Mouse (Mus musculus) hindbrain, embryonic 13.5 days (tissue): ENCODE measurements around the gene Son. TPM values are rescaled to one million over a fixed set of nuclear protein-coding genes. Genes with fewer than 3 reads are reported as not detected.

ENCODE experiments used
- ATAC-seq: fragments of 200-750 bp; cut with Nextera tagmentation; 2 replicates; pipeline ENCODE4 v1.8.0; 2017; ENCODE audit warnings: moderate TSS enrichment; ENCODE audit not compliant: low FRiP score
- H3K27ac ChIP-seq: fragments of 300-500 bp; sonication (generic); 2 replicates; pipeline ENCODE4 v1.5.1; 2015; ENCODE audit warnings: inconsistent platforms, mild to moderate bottlenecking, moderate library complexity
- H3K27me3 ChIP-seq: fragments of 300-500 bp; sonication (generic); 2 replicates; pipeline ENCODE4 v1.6.1; 2015; ENCODE audit warnings: mild to moderate bottlenecking, inconsistent platforms
- H3K36me3 ChIP-seq: fragments of 300-500 bp; sonication (generic); 2 replicates; pipeline ENCODE4 v1.6.1; 2015; ENCODE audit warnings: mild to moderate bottlenecking, inconsistent platforms
- H3K4me1 ChIP-seq: fragments of 300-500 bp; sonication (generic); replicated peaks from 2 replicates; pipeline ENCODE4 v1.6.1; 2015; ENCODE audit warnings: inconsistent platforms
- H3K4me2 ChIP-seq: fragments of 300-500 bp; sonication (generic); 2 replicates; pipeline ENCODE4 v1.6.1; 2015; ENCODE audit warnings: inconsistent platforms, mild to moderate bottlenecking, moderate library complexity
- H3K4me3 ChIP-seq: fragments of 300-500 bp; sonication (generic); 2 replicates; pipeline ENCODE4 v1.5.1; 2015; ENCODE audit warnings: mild to moderate bottlenecking, inconsistent platforms
- H3K9ac ChIP-seq: fragments of 300-500 bp; sonication (generic); 2 replicates; pipeline ENCODE4 v1.6.1; 2015; ENCODE audit warnings: mild to moderate bottlenecking, inconsistent platforms
- H3K9me3 ChIP-seq: fragments of 300-500 bp; sonication (generic); 2 replicates; pipeline ENCODE4 v1.6.1; 2016; ENCODE audit warnings: inconsistent platforms
- WGBS: fragments of 180-500 bp; shearing (Covaris S2); methylation state at CpG from one replicate; pipeline ENCODE4 v1.1.7; 2015; 5-methylcytosine and 5-hydroxymethylcytosine counted together
- polyA plus RNA-seq: library from polyadenylated mRNA; unstranded; fragments of >200 nt; fragmentation: Nextera tagmentation; extraction: Ambion mirVana; gene quantifications from 2 replicates; pipeline ENCODE4 v1.2.1, GENCODE M21; 2015

Son gene
- polyA plus RNA-seq, 1 experiment from 2014 or later = 138 TPM

- Histone ChIP-seq H3K27me3 (no peaks in the 10 kb centered on the region), H3K4me1 (peaks cover 5% of the 10 kb centered on the region), H3K36me3 (peaks cover 52% of the 10 kb centered on the region), H3K4me3 (no peak overlapping the region), H3K9me3 (no peaks in the 10 kb centered on the region), H3K27ac (no peak overlapping the region), H3K4me2 (no peak overlapping the region), H3K9ac (no peak overlapping the region)
- ATAC-seq = no peak
- WGBS = 93% methylated on average over 5 of the region's 5 CpGs
These were observed 27.1 kb upstream of the Son start for GRCm38 (mm10) chr16:91620185-91620584.

GRCm38 (mm10) chr16:91620991-91621390 is 26.3 kb upstream of the Son start:
- H3K27ac ChIP-seq = no peak overlapping the region
- H3K36me3 ChIP-seq = peaks cover 60% of the 10 kb centered on the region
- no peaks in the 10 kb centered on the region for H3K27me3 ChIP-seq
- no peaks in the 10 kb centered on the region for H3K9me3 ChIP-seq
- no peak overlapping the region for H3K4me2 ChIP-seq
- H3K4me3 ChIP-seq = no peak overlapping the region
- WGBS = 93% methylated on average over 11 of the region's 11 CpGs
- no peak overlapping the region for H3K9ac ChIP-seq
- peaks cover 5% of the 10 kb centered on the region for H3K4me1 ChIP-seq
- no peak for ATAC-seq

DNA sequence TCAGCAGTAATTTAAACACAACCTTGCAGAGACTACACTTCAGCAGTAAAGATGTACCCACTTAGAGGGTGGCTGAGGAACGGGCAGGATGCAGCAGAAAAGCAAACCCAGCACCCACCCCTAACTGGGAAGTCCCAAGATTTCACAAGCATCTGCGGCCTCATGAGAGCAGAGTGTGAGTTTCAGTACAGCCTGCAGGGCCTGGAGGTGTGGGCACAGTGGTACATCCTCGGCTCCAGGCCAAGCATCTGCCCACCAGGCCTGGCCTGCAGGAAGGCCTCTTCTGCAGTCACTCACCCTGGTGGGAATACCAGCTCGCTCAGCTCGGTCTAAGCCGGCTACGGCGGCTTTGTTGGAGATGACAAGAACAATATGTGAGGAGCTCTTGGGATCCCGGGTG is 24.2 kb upstream of the Son start:
- WGBS = 93% methylated on average over 9 of the region's 9 CpGs
- H3K27ac ChIP-seq = no peak overlapping the region
- no peaks in the 10 kb centered on the region for H3K9me3 ChIP-seq
- H3K4me2 ChIP-seq = no peak overlapping the region
- no peak overlapping the region for H3K4me3 ChIP-seq
- H3K36me3 ChIP-seq = peaks cover 78% of the 10 kb centered on the region
- H3K9ac ChIP-seq = no peak overlapping the region
- peaks cover 3% of the 10 kb centered on the region for H3K4me1 ChIP-seq
- ATAC-seq = no peak
- H3K27me3 ChIP-seq = no peaks in the 10 kb centered on the region

GRCm38 (mm10) chr16:91627831-91628230 is 19.5 kb upstream of the Son start:
- WGBS = 92% methylated on average over 7 of the region's 7 CpGs

GRCm38 (mm10) chr16:91628673-91629072 is 18.6 kb upstream of the Son start:
- ATAC-seq = no peak
- Histone ChIP-seq H3K4me3 (no peak overlapping the region), H3K36me3 (peaks cover 87% of the 10 kb centered on the region), H3K4me1 (no peaks in the 10 kb centered on the region), H3K9me3 (no peaks in the 10 kb centered on the region), H3K27me3 (no peaks in the 10 kb centered on the region), H3K27ac (no peak overlapping the region), H3K9ac (no peak overlapping the region), H3K4me2 (no peak overlapping the region)
- WGBS = 95% methylated on average over 3 of the region's 3 CpGs

More at GRCm38 (mm10) chr16:91627831-91628230, 19.5 kb upstream of the Son start:
- peaks cover 90% of the 10 kb centered on the region for H3K36me3 ChIP-seq
- no peak overlapping the region for H3K27ac ChIP-seq
- no peaks in the 10 kb centered on the region for H3K9me3 ChIP-seq
- H3K4me2 ChIP-seq = no peak overlapping the region
- H3K9ac ChIP-seq = no peak overlapping the region
- H3K27me3 ChIP-seq = no peaks in the 10 kb centered on the region
- H3K4me1 ChIP-seq = no peaks in the 10 kb centered on the region
- no peak for ATAC-seq
- no peak overlapping the region for H3K4me3 ChIP-seq

GRCm38 (mm10) chr16:91629749-91630148 is 17.6 kb upstream of the Son start:
- Histone ChIP-seq H3K9ac (no peak overlapping the region), H3K4me3 (no peak overlapping the region), H3K36me3 (peaks cover 87% of the 10 kb centered on the region), H3K27ac (no peak overlapping the region), H3K27me3 (no peaks in the 10 kb centered on the region), H3K9me3 (no peaks in the 10 kb centered on the region), H3K4me2 (no peak overlapping the region), H3K4me1 (no peaks in the 10 kb centered on the region)
- WGBS = 96% methylated on average over 4 of the region's 4 CpGs
- no peak for ATAC-seq

GRCm38 (mm10) chr16:91630584-91630983 is 16.7 kb upstream of the Son start:
- 67% methylated on average over 1 of the region's 1 CpGs for WGBS
- ATAC-seq = no peak
- Histone ChIP-seq H3K9ac (0 out of 2 replicates have a peak overlapping the region, but pooled peaks have one; percentile 3), H3K4me2 (no peak overlapping the region), H3K4me1 (no peaks in the 10 kb centered on the region), H3K4me3 (no peak overlapping the region), H3K27me3 (no peaks in the 10 kb centered on the region), H3K9me3 (no peaks in the 10 kb centered on the region), H3K27ac (no peak overlapping the region), H3K36me3 (peaks cover 86% of the 10 kb centered on the region)

- no peak overlapping the region for H3K4me2 ChIP-seq
- H3K9ac ChIP-seq = no peak overlapping the region
- no peak overlapping the region for H3K4me3 ChIP-seq
- H3K27me3 ChIP-seq = no peaks in the 10 kb centered on the region
- no peaks in the 10 kb centered on the region for H3K4me1 ChIP-seq
- ATAC-seq = no peak
- no peak overlapping the region for H3K27ac ChIP-seq
- no peaks in the 10 kb centered on the region for H3K9me3 ChIP-seq
- peaks cover 89% of the 10 kb centered on the region for H3K36me3 ChIP-seq
- WGBS = 84% methylated on average over 5 of the region's 5 CpGs
These were observed 14.9 kb upstream of the Son start for GRCm38 (mm10) chr16:91632439-91632838.

- Histone ChIP-seq H3K9ac (no peak overlapping the region), H3K36me3 (peaks cover 89% of the 10 kb centered on the region), H3K4me1 (no peaks in the 10 kb centered on the region), H3K27ac (no peak overlapping the region), H3K4me2 (no peak overlapping the region), H3K27me3 (no peaks in the 10 kb centered on the region), H3K4me3 (no peak overlapping the region), H3K9me3 (no peaks in the 10 kb centered on the region)
- no peak for ATAC-seq
- 97% methylated on average over 7 of the region's 7 CpGs for WGBS
These were observed 14.4 kb upstream of the Son start for GRCm38 (mm10) chr16:91632940-91633339.

- no peaks in the 10 kb centered on the region for H3K4me1 ChIP-seq
- H3K27ac ChIP-seq = no peak overlapping the region
- H3K9ac ChIP-seq = no peak overlapping the region
- H3K4me2 ChIP-seq = no peak overlapping the region
- ATAC-seq = no peak
- H3K36me3 ChIP-seq = peaks cover 89% of the 10 kb centered on the region
- 94% methylated on average over 12 of the region's 12 CpGs for WGBS
- H3K4me3 ChIP-seq = no peak overlapping the region
- H3K27me3 ChIP-seq = no peaks in the 10 kb centered on the region
- H3K9me3 ChIP-seq = no peaks in the 10 kb centered on the region
These were observed 13.7 kb upstream of the Son start for GRCm38 (mm10) chr16:91633641-91634040.

DNA sequence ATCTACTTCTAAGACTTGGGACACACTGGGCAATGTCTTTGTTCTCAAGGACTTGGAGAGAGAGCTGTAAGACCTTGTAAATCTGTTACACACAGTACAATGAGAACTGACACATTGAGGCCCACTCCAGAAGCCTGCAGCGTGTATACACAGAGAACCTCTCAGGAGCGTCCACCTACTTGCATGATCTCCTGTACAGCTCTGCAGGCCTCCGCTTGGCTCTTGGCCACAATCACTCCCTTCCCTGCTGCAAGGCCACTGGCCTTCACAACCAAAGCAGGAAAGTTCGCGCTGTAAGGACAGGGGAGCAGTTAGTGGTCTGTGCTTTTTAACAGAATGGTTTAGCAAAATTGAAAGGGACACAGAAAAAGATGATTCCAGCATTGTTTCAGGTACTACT is 8.1 kb upstream of the Son start:
- Histone ChIP-seq H3K27ac (no peak overlapping the region), H3K9me3 (no peaks in the 10 kb centered on the region), H3K27me3 (no peaks in the 10 kb centered on the region), H3K36me3 (peaks cover 83% of the 10 kb centered on the region), H3K4me2 (no peak overlapping the region), H3K4me1 (no peaks in the 10 kb centered on the region), H3K9ac (no peak overlapping the region), H3K4me3 (no peak overlapping the region)
- WGBS = 93% methylated on average over 5 of the region's 5 CpGs
- no peak for ATAC-seq

DNA sequence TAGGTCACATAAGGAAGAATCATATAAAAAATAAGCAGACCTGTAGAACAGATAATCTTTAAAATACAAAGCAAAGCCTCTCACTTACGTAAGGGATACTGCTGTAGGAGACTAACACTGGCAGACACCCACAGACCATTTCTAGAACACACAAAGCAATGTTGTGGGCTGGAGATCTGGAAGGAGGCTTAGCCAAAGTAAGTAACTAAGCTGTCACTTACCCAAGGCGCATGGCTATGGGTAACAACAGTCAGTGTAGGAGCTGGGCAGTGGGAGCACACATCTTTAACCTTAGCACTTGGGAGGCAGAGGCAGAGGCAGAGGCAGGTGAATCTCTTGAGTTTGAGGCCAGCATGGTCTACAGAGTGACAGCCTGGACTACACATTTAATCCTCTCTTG is 7.7 kb upstream of the Son start:
- no peak for ATAC-seq
- Histone ChIP-seq H3K4me3 (no peak overlapping the region), H3K36me3 (peaks cover 79% of the 10 kb centered on the region), H3K27ac (no peak overlapping the region), H3K4me1 (no peaks in the 10 kb centered on the region), H3K9me3 (no peaks in the 10 kb centered on the region), H3K4me2 (no peak overlapping the region), H3K27me3 (no peaks in the 10 kb centered on the region), H3K9ac (no peak overlapping the region)
- WGBS = 95% methylated on average over 2 of the region's 2 CpGs

- 95% methylated on average over 8 of the region's 8 CpGs for WGBS
- Histone ChIP-seq H3K27ac (no peak overlapping the region), H3K9ac (no peak overlapping the region), H3K4me3 (no peak overlapping the region), H3K27me3 (no peaks in the 10 kb centered on the region), H3K4me1 (no peaks in the 10 kb centered on the region; the same call in 1 of the 2 replicates), H3K36me3 (peaks cover 75% of the 10 kb centered on the region), H3K9me3 (no peaks in the 10 kb centered on the region), H3K4me2 (no peak overlapping the region)
- ATAC-seq = no peak
These were observed 7.1 kb upstream of the Son start for GRCm38 (mm10) chr16:91640171-91640570.
